Mouse (Mus musculus) embryonic fibroblast, embryonic 13.5 days (primary cell): ENCODE measurements around the gene Dgkg. TPM values are rescaled to one million over a fixed set of nuclear protein-coding genes. Genes with fewer than 3 reads are reported as not detected.

ENCODE experiments used
- H3K27ac ChIP-seq: 2 replicates; pipeline ENCODE4 v1.5.1; 2012; ENCODE audit warnings: low read length, control low read depth, inconsistent platforms; ENCODE audit not compliant: insufficient read depth
- H3K4me1 ChIP-seq: 2 replicates; pipeline ENCODE4 v1.6.1; 2011; ENCODE audit warnings: low read length; ENCODE audit not compliant: control insufficient read depth, insufficient read depth
- H3K4me3 ChIP-seq: 2 replicates; pipeline ENCODE4 v1.5.1; 2011; ENCODE audit warnings: mild to moderate bottlenecking, control low read depth, low read length; ENCODE audit not compliant: insufficient read depth
- CTCF ChIP-seq: IDR thresholded peaks from 2 replicates; pipeline ENCODE4 v1.5.1; 2011; ENCODE audit warnings: mild to moderate bottlenecking, control low read depth, low read length, moderate library complexity, borderline replicate concordance; ENCODE audit not compliant: insufficient read depth
- POLR2A ChIP-seq: IDR thresholded peaks from 2 replicates; pipeline ENCODE4 v1.6.1; 2011; ENCODE audit warnings: low read depth, mild to moderate bottlenecking, control low read depth, low read length, moderate library complexity
- polyA plus RNA-seq: library from polyadenylated mRNA; stranded (reverse); fragments of >200 nt; gene quantifications from 2 replicates; pipeline ENCODE4 v1.2.4, GENCODE M21; 2011; ENCODE audit warnings: low read depth; ENCODE audit not compliant: missing spikeins, insufficient read length

Gene Dgkg
- polyA plus RNA-seq, 1 experiment = 0.32 TPM

- Histone ChIP-seq H3K4me3 (no peak overlapping the region), H3K27ac (no peak overlapping the region), H3K4me1 (no peaks in the 10 kb centered on the region)
- TF ChIP-seq POLR2A (no peak), CTCF (no peak)
Observed at GRCm38 (mm10) chr16:22494815-22495214, 162.2 kb downstream of the Dgkg start.

DNA sequence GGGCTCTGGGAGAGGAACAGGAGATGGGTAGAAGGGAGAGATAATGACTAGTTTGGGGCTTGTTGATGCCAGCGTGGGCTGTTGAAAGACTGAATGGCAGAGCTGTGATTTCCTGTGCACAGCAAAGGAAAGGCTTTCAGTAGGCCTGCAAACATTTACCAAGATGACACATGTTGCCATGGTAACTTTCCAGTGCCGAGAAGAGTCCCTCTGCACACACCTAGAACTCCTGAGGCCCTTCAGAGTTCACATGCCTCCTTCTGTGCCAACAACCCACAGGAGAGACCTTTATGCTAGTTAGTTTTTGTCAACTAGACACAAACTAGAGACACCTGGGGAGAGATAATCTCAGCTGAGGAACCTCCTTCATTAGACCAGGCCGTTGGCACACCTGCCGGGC lies 163.6 kb downstream of the Dgkg start:
- H3K27ac ChIP-seq = no peak overlapping the region
- no peak for TF ChIP-seq CTCF
- no peak for TF ChIP-seq POLR2A
- no peak overlapping the region for H3K4me3 ChIP-seq
- H3K4me1 ChIP-seq = no peaks in the 10 kb centered on the region

- Histone ChIP-seq H3K4me1 (no peaks in the 10 kb centered on the region), H3K4me3 (no peak overlapping the region), H3K27ac (no peak overlapping the region)
- TF ChIP-seq CTCF (no peak), POLR2A (no peak)
Observed at GRCm38 (mm10) chr16:22491446-22492166, 165.4 kb downstream of the Dgkg start.

- Histone ChIP-seq H3K4me3 (no peak overlapping the region), H3K4me1 (no peaks in the 10 kb centered on the region), H3K27ac (no peak overlapping the region)
- TF ChIP-seq CTCF = no peak
- TF ChIP-seq POLR2A = no peak
Observed at GRCm38 (mm10) chr16:22483900-22484299, 173.1 kb downstream of the Dgkg start.

DNA sequence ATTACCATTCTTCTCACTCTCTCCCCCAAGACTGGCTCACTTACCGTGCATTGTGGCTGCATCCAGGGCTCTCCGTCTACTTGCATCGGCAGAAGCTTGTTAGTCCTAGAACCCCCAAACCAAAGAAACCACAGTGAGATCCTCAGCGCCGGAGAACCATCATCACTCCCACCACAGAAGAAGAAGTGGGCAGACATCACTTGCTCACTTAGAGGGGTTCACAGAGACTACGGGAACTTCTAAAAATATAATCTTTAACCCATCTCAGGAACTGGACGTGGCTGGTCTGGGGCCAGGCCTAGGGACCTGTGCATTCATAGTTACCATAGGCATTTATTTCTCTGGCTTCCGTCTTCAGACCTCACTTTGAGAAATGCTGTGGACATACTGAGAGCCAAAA lies 177.7 kb downstream of the Dgkg start:
- no peak overlapping the region for H3K4me3 ChIP-seq
- no peak overlapping the region for H3K27ac ChIP-seq
- no peaks in the 10 kb centered on the region for H3K4me1 ChIP-seq
- no peak for TF ChIP-seq POLR2A
- TF ChIP-seq CTCF = no peak

- Histone ChIP-seq H3K4me3 (no peak overlapping the region), H3K4me1 (no peaks in the 10 kb centered on the region), H3K27ac (no peak overlapping the region)
- no peak for TF ChIP-seq POLR2A
- no peak for TF ChIP-seq CTCF
Observed at GRCm38 (mm10) chr16:22471728-22472127, 185.3 kb downstream of the Dgkg start.

DNA sequence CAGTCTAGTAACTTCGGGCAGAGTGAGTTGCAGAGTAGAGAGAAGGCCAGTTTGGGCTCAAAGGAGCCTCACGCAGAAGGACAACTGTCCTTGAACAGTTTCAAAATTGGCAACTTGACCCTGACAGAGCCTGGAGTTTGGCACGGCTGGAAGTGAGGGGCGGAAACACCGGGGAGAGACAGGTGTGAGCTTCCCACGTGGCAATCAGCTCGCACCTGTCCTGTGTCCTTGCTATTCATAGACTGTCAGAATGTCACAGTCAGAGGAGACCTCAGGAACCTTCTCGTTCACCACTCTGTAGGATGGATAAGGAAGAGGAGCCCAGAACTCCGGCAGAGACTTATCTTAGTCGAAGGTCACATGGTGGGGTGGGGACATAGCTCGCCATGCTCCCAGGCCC lies 187.6 kb downstream of the Dgkg start:
- Histone ChIP-seq H3K27ac (no peak overlapping the region), H3K4me3 (no peak overlapping the region), H3K4me1 (no peaks in the 10 kb centered on the region)
- no peak for TF ChIP-seq CTCF
- TF ChIP-seq POLR2A = no peak

- no peak overlapping the region for H3K27ac ChIP-seq
- H3K4me1 ChIP-seq = no peaks in the 10 kb centered on the region
- H3K4me3 ChIP-seq = no peak overlapping the region
- TF ChIP-seq POLR2A = no peak
- TF ChIP-seq CTCF = no peak
Observed at GRCm38 (mm10) chr16:22467111-22467510, 189.9 kb downstream of the Dgkg start.

GRCm38 (mm10) chr16:22466381-22466780 lies 190.6 kb downstream of the Dgkg start:
- no peaks in the 10 kb centered on the region for H3K4me1 ChIP-seq
- H3K27ac ChIP-seq = no peak overlapping the region
- TF ChIP-seq POLR2A = no peak
- no peak for TF ChIP-seq CTCF
- H3K4me3 ChIP-seq = no peak overlapping the region

- no peak for TF ChIP-seq CTCF
- no peak for TF ChIP-seq POLR2A
- Histone ChIP-seq H3K4me1 (no peaks in the 10 kb centered on the region), H3K27ac (no peak overlapping the region), H3K4me3 (no peak overlapping the region)
Observed at GRCm38 (mm10) chr16:22462220-22462619, 194.8 kb downstream of the Dgkg start.

GRCm38 (mm10) chr16:22461728-22462127 lies 195.3 kb downstream of the Dgkg start:
- Histone ChIP-seq H3K4me1 (no peaks in the 10 kb centered on the region), H3K27ac (no peak overlapping the region), H3K4me3 (no peak overlapping the region)
- no peak for TF ChIP-seq CTCF
- no peak for TF ChIP-seq POLR2A

- Histone ChIP-seq H3K4me3 (no peak overlapping the region), H3K27ac (no peak overlapping the region), H3K4me1 (no peaks in the 10 kb centered on the region)
- TF ChIP-seq CTCF (no peak), POLR2A (no peak)
Observed at GRCm38 (mm10) chr16:22460960-22461359, 196.1 kb downstream of the Dgkg start.
